Mouse (Mus musculus) brain, embryonic 14.5 days (tissue): ENCODE measurements around the gene Catsperz.

ENCODE experiments used
- CTCF ChIP-seq: fragments of 200-500 bp; IDR thresholded peaks from 2 replicates; pipeline ENCODE4 v1.5.1; 2012; ENCODE audit warnings: inconsistent platforms, mild to moderate bottlenecking, moderate library complexity, borderline replicate concordance; ENCODE audit not compliant: insufficient read depth, insufficient read length; ENCODE audit errors: extremely low read depth
- POLR2A ChIP-seq: fragments of 200-500 bp; IDR thresholded peaks from 2 replicates; pipeline ENCODE4 v1.6.1; 2012; ENCODE audit warnings: mild to moderate bottlenecking, inconsistent platforms, borderline replicate concordance; ENCODE audit not compliant: poor library complexity, insufficient read depth, insufficient read length, severe bottlenecking; ENCODE audit errors: extremely low read depth

GRCm38 (mm10) chr19:6971644-6972043 is 46.5 kb upstream of the Catsperz start:
- TF ChIP-seq CTCF (no peak), POLR2A (no peak)
